Mouse (Mus musculus): ENCODE measurements around the gene Itch.

Gene Itch

DNA sequence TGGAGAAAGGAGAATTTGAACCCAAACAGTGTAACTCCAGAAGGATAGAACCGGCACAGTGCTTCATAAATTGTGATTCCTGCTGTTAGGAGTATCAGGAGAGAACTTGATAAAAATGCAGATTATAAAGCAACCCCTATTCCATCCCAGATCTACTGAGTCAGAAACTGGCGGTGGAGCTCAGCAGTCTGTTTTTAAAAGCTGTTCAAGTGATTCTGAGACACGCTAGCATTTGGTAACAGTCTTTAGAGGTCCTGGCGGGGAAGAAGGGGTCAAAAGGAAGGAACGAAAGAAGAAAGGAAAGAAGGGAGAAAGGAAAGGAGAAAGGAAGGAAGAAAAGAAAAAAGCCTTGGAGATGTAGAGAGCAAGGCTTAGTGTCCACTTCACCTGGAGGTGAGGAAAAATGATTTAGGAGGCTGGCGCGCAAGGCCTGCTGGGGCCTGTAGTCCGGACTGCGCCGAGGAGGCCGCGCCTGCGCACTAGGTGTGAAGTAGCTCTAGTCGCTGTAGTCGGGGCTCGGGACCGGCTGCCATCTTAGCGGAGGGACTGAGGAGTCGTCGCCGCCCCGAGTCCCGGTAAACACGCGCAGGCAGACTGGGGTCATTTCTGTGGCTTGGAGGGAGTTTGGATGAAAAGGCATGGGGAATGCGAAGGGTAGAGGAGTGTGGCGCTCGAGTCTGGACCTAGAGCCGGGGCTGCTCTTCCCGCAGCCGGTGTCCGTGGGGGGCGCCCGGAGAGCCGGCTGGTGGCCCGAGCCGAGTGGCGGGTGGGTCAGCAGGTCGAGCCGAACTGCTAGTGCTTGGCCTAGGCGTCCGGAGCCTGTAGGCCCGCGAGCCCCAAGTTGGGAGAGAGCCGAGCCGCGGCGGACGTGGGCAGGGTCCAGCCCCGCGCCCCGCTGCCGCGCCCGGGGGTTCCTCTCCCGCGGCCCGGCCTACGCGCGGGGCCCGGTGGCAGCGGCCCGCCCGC lies at the start of gene Itch:
Gene Itch, plus strand, starts transcription at position 499 of the 966 bp plus-strand sequence.
- DNase-seq (ENCODE audit: low read depth, low spot score) = peak; percentile 94

DNA sequence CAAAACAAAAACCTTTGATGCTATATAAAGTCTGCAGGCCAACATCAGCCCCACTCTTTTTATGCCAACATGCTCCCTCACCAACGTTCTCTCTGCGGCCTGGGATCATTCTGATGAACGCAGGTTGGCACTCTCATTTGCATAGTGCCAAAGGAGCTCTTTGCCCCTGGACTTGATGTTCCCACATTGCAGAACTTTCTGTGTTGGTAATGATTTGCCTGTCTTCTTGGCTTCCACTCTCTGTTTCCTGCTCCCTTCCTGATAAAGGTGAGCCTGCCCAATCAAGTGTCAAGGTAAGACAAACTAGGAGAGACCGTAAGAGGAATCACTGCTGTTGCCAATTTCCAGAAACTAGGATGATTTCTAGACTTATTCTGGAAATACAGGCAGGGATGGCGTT lies 48.8 kb upstream of the Itch start:
- no peak for DNase-seq (ENCODE audit: low read depth, low spot score)

DNA sequence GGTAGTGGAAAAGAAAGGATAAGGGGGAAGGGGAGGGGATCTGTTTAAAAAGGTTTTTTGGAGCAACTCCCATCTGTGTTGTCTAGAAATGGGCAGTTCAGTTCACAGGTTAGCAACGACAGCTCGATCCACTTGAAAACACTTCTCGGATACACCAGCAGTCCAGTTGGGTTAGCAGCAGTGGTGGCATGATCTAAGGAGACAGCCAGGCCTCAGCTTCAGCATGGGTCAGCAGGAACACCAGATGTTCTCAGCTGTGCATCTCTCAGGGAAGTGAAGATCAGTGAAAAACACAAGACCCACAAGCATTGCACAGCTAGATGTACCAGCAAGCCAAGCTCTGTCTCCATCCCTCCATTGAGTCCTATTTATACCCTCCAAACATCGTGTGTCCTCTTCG lies 47.0 kb upstream of the Itch start:
- DNase-seq (ENCODE audit: low read depth, low spot score) = no peak

DNA sequence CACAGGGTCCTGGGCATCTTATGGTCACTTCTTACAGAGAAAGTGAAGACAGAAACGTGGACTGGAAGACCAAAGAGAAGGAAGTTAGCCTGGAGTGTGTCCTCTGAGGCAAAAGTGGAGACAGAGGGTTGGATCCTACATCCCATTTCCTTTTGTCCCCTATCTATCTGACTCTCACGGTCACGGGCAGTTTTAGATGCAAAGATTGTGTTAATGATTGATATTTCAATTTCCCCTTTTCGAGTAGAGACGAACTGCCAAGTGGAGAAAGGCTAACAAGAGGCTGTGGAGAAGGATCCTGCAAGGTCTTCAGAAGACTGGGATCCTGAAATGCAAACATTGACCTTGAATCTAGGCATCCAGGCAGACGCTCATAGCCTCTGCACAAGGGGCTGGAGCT lies 45.0 kb upstream of the Itch start:
- DNase-seq (ENCODE audit: low read depth, low spot score) = no peak

DNA sequence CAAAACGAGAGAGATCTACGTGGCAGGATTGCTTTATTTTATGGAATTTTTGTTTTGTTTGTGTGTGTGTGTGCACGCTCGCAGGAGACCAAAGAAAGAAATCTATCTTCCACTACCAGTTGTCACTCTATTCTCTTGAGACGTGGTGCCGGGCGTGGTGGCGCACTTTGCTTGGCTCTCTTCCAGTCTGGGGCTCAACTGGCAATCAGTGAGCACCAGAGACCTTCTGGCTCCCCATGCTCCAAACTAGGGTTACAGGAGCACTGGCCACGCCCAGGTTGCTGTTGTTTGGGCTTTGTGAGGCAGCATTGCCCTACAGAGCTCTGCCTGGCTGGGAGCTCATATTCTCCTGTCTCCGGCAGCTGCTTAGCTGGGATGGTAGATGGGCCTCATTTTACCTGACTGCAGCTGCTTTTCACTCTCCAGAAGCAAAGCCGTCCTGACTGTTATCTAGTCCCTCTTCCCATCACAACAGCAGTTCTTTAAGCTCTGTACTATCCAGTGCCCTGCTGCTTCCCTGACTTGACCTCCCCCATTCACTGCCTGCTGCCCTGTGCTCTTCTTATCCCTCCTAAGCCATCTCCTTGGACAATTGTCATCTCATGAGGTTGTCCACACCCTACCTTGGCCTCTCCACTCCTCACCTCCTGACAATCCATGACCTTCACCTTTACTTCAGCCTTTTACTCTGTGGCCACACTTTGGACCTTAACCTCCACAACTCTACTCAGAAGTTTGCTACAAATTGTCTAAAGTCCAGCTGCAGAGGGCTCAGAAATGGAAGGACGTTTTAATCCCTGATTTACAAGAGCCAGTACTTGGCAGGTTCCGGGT lies 42.2 kb upstream of the Itch start:
- DNase-seq (ENCODE audit: low read depth, low spot score) = peak; percentile 46

DNA sequence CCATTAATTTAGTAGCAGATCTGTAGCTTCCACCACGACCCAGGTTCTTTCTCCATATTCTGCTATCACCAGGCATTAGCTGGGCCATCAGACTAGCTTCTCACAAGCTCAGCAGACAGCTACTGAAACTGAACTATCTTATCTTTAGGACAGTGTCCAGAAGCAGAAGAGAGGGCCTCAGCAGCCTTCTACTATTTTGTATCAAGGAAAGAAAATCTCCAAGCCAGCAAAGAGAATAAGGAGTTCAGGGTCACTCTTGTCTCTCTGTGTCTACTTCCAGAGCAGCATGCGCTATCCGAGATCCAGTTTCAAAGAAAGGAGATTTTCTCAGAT lies 41.6 kb upstream of the Itch start:
- DNase-seq (ENCODE audit: low read depth, low spot score) = no peak

DNA sequence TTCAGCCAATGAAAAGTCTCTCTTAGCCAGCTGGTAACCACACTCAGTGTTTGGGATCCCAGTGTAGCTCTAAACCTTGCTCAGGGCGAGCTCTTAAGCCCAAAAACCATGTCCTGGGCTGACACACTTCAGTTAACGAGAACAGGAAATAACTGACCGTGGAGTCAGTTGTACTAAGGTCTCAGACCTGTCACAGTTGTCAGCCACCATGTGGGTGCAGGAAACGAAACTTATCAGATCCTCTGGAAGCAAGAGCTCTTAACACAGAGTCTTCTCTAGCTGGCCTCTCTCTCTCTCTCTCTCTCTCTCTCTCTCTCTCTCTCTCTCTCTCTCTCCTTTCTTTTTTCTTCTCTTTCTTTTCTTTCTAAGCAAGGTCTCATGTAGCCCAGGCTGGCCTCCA lies 39.9 kb upstream of the Itch start:
- no peak for DNase-seq (ENCODE audit: low read depth, low spot score)

DNA sequence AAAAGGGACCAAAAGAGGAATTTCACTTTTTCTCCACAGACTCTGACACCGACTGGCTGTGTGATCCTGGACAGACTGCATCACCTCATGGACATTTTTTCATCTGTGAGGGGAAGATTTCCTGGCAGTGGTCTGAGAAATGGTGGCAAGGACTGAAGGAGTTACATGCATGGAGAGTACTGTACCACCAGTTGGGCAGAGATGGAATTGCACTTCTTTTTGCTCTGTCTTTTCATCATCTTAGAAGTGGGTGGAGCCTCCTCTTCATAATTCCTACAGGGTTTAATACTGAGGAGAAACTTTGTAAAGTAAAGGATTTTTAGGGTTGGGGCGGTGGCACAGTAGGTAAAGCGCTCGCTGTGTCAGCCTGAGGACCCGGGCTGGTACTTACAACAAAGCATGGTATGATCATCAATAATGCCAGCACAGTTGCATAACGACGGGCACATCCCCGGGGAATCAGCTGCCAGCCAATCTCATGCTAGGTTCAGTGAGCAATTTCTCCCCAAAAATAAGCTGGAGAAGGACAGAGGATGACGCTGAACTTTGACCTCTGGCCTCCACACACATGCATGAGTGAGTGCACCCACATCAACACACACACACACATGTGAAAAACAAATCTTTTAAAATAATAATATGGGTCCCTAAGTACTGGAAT lies 34.5 kb upstream of the Itch start:
- no peak for DNase-seq (ENCODE audit: low read depth, low spot score)

DNA sequence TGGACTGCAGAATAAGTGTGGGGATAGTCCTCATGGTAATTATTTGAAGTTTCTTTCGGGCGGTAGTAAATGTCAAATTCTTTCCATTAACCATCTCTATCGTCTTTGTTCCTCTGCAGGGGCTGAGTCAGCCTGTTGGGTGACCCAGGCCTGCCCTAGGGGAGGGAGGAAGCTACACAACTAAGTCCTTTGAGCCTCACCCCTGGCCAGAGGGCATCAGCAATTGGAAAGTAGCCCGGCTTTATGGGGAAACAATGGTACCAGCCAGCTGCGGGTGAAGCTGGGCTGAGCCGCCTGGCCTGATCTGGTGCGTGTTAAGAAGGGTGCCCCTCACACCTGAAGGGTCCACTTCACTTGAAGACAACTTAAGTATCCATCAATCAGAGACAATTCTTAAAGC lies 33.9 kb upstream of the Itch start:
- DNase-seq (ENCODE audit: low read depth, low spot score) = no peak

DNA sequence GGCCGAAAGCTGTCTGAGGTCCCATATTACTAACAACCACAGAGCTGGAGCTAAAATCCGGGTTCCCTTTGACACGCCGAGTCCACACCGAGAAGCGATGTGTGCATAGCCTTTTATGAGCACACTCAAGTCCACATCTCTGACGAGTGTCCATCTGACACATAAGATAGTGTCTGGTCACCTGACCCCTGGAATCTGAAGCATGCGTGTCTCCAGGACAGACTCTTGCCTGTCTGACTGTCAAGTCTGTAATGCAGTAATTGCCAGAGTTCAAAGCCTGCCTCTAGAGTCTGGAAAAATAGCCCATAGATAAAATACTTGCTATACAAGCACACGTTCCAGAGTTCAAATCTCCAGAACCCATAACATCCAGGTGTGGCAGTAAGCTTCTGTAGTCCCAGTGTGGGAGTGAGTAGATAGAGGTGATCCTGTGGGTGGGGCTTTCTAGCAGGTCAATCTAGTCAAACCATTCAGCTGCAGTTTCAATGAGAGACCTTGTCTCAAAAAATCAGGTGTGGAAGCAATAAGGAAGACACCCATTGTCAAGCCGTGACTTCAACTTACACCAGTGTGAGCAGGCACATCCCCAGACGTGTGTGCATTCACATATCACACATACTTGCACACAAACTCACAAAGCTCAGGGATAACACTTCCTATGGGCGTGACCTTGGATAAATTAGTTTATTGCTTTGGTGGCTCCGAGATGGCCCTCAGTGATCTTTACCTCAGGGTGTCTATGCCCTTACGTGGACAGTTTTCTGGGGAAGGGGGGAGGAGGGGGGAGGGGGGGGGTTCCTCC lies 33.1 kb upstream of the Itch start:
- no peak for DNase-seq (ENCODE audit: low read depth, low spot score)

DNA sequence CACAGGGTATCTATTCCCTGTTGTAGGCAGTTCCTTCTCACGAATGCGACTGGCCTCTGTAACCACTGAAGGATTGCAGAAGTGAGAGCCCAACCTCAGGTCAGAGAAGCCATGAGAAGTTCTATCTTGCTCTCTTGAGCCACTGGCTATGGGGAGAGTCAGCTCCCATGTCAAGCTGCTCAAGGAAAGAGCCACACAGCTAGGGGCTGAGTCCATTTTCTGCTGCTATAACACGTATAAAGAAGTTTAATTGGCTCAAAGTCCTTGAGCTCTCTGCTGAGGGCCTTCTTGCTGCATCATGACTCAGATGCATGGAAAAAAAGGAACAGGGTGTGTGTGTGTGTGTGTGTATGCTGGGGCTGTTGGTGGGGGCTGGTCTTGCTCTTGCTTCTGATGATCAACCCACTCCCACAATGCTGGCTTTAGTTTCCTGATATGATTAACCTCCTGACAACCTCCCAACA lies 32.5 kb upstream of the Itch start:
- DNase-seq (ENCODE audit: low read depth, low spot score) = no peak

DNA sequence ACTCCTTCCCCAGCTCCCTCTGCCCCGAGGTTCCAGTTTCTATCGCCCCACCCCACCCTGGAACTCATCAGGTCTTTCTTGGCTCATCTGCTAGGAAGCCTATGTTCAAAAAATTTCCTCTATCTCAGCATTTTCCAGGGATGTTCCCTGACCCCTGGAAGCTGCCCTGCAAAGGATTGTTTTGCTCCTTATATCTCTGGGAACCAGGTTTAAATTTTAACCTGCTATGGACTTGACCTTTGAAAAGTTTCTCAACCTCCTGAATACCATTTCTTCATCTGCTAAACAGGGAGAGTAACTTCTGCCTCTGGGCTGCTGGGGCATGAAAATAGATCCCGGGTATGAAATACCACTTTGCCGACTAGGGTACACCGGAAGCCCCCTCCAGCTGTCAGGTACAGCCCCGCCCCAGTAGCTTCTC lies 31.5 kb upstream of the Itch start:
- no peak for DNase-seq (ENCODE audit: low read depth, low spot score)

DNA sequence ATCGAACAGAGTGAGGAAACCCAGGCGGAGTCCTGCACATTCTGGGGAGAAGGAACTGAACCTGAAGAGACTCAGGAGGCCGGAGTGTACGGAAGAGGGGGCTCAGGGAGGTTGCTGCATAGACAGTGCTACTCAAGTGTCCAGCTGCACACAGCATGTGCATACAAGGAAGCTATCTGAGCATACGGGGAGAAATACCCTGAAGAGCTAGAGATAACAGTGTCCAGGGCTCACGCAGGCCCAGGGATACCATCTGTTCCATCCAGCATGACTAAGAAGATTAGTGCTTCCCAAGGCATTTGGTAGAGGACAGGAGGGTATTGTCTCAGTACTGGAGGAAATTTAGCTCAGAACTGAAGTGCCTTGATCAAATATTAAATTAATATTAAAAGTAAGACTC lies 29.7 kb upstream of the Itch start:
- no peak for DNase-seq (ENCODE audit: low read depth, low spot score)

DNA sequence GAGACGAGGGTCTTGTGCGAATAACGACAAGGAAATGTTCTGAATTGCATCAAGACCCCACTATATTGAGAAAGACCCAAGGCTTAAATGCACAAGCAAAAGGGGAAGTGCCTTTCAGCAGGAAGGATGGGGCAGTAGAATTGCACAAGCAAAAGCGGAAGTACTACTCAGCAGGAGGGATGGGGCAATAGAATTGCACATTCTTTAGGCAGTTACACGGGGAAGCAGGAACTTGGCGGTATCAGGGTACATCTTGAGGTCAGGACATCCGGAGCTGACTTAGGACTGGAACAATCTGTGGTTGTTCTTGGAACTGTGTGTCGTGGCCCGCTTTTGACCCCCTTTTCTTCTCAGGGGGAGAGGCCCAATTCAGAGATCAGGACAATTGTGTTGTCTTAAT lies 26.0 kb upstream of the Itch start:
- DNase-seq (ENCODE audit: low read depth, low spot score) = peak; percentile 42

DNA sequence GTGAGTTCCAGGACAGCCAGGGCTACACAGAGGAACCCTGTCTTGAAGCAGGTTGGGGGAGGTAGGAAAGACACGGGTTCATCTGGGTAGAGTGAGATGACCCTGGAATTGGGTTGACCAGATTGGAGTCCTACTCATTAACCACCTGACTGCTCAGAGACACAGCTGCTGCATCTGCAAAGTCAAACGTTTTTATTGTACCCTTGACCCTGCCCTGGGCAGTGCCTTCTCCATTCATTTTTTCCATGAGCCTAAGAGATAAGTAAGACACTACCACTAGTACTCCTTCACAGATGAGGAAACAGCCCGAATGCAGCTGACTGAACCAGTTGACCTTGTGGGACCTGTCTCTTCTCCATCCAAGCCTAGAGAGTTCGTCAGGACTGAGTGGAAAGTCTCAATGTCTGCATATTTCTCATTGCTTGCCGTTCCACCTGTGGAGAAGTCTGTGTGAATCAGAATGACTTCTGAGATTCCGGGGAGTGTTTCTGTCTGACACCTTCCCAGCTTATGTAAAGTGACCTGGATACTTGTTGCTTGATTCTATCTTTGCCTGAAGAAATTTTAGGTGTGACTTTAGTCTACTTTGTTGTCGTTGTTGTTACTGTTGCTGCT lies 18.0 kb upstream of the Itch start:
- peak; percentile 94 for DNase-seq (ENCODE audit: low read depth, low spot score)

DNA sequence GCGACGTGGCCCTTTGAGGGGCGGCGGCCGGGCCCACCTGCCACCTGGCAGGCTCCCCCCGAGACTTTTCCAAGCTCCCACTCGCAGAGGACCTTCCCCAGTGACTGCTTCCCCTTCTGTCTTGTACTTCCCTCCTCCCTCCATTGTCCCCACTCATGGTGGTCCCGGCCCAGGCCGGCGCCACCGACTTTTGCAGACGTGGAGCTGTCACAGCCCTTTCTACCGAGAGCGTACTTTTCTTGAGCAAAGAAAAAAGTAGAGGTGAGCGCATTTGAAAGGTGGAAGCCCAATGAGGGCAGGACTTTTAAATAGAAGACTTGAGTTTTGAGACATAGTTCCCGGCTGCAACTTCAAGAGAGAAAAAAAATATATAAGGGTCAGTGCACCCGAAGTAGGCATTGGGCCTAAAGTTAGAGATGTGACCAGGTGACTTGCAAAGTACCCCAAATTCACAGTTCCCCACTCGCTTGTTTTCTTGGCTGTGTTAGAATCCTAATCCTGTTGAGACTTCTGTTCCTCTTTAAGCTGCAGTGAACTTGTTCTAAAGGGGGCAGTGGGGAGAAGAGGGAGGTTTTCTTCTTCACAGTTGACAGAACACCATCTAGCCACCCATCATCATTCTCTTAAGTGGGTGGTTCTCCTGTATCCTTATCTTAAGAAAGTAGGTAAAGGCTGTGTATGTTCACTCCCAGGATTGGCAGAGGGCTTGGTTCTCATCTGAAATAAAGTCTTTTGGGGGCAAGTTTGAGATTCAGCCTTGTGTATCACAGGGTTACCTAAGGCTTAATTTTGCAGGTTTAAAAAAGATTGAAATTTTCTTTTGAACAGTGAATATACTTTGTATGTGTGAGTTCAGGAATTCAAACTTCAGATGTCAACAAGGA lies 910 bp downstream of the Itch start:
- peak; percentile 22 for DNase-seq (ENCODE audit: low read depth, low spot score)

DNA sequence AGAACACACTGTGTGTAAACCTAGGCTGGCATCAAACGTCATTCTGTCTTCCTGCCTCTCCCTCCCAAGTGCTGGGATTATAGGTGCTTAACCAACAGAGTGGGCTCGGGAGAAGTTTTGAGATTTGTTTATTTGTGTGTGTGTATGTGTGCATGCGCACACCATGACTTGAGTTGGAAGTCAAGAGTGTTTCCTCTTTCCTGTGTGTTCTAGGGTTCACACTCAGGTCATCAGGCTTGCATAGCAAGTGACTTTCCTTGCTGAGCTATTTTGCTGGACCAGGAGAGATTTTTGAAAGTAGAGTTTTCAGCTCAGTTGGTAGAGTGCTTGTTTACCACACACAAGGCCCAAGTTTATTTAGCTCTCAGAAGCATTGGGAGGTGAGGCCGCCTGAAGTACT lies 1.8 kb downstream of the Itch start:
- DNase-seq (ENCODE audit: low read depth, low spot score) = no peak

DNA sequence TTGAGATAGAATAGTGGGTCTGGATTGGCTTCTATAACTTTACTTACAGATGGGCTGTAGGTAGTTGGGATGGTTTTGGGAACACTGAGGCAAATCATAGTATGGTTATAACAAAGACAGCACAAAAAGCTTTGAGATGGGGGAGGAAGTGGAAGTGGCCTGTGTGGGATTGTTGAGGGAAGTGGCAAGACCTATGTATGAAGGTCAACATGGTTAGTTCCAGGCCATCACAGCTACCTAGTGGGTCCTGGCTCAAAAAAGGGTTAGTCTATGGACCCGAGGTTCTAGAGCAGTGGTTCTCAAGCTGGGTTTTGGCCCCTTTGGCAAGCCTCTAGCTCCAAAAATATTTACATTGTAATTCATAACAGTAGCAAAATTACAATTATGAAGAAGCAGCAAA lies 2.2 kb downstream of the Itch start:
- DNase-seq (ENCODE audit: low read depth, low spot score) = no peak

DNA sequence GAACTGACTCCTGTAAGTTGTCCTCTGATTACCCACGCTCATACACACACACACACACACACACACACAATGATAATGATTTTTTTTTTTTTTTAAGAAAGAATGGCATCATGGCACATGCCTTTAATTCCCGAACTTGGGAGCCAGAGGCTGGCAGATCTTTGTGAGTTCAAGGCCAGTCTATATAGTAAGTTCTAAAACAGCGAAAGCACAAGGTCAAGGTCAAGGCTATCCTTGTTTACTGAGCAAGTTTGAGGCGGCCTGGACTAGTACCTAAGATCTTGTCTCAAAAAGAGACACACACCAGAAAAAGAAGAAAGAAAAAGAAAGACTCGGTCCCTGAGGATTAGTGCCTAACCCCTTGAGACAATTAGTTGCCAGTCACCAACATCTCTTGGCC lies 7.7 kb downstream of the Itch start:
- DNase-seq (ENCODE audit: low read depth, low spot score) = peak; percentile 80

DNA sequence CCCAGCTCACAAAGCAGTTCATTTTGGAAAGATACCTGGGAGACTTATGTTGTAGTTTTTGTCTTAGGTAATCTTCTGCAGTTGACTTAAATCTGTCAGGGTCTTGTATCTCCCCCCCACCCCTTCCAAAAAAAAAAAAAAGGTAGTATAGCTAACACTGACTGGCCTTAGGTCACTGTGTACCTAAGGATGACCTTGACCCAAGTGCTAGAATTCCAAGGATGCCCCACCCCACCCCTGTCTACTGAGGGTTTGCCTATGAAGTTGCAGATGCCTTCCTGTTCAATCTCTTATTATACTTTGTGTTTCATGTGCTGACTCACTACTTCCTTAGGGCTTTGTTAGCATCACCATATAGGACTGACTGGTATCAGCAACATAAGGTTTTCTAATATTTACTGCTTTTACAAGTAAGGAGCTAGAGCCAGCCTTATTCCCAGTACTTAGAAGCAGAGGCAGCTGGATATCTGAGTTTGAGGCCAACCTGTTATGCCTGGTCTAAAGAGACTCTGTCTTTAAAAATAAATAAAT lies 8.8 kb downstream of the Itch start:
- peak; percentile 52 for DNase-seq (ENCODE audit: low read depth, low spot score)

Measured in ES-CJ7 (cell line).